In the genomic region with DNA sequence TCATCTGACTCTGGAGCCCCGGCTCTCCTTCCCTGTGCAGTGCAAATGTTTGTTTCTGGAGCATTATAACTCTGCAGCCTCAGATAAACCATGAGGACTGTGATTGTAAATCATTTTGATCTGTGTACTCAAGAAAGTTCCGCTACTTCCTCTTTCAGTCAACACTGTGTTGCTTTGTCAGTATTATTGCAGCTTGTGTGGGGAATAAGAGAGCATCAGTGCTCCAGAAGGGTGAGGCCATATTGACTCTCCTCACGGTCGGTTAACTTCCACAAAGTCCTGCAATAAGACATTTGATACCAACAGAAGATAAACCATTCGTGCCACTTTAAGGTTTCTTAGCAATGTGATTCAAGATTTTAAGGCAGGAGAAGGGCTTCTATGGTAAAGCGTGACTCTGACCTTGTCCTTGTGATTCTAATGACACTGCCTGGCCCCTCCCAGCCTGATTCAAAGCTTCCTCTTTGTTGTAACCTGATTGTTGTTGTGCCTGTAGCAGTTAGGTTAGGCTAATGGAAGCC, we compare ENCODE assay signal across 12 mouse cellular contexts.
DNase-seq lines count a peak whose midpoint lies in the region; ATAC-seq and TF ChIP-seq lines count a peak whose summit lies in the region.
"Had no signal": no experiment of that assay in that cellular context is flagged by ENCODE, and none has a peak within 500 bp of the region (broad histone marks: within the 10 kb centered on the region; RNA-seq: fewer than 3 reads in every experiment).

No protein-coding gene starts in this region.

- no peak for TF ChIP-seq CTCF in CH12.LX (conservative IDR thresholded peaks at IDR 0.05 in 1 of 2, IDR thresholded peaks at IDR 0.05 in 1 of 2; ENCODE audit: low read depth in 2 of 2, low read length in 2 of 2)

- H3K36me3 ChIP-seq in CH12.LX (replicated peaks in 1 of 2; ENCODE audit: control insufficient read depth in 1 of 2, insufficient read depth in 1 of 2, low read length in 1 of 2) (peaks cover 78 to 97% of the 10 kb centered on the region in 2 experiments), macrophage (ENCODE audit: inconsistent target) (peaks cover 44% of the 10 kb centered on the region)
- no peaks in the 10 kb centered on the region for H3K36me3 ChIP-seq in intestine, embryonic 16.5 days (ENCODE audit: control insufficient read depth, insufficient read depth, low read length)
- H3K36me3 ChIP-seq in neural tube, embryonic 15.5 days = no peaks in the 10 kb centered on the region
- H3K36me3 ChIP-seq: limb, embryonic 10.5 days had no signal

- WGBS in intestine, embryonic 16.5 days = 22% methylated on average over 6 of the region's 6 CpGs
- 15% methylated on average over 6 of the region's 6 CpGs for WGBS in macrophage (ENCODE audit: missing documents)
- 58% methylated on average over 6 of the region's 6 CpGs for WGBS in neural tube, embryonic 15.5 days

- peak; percentile 90 for DNase-seq in A20 (ENCODE audit: low read depth, low spot score)
- no peak for DNase-seq in CH12.LX (ENCODE audit: extremely low read depth)
- no peak for DNase-seq in gastrocnemius, postnatal 4 days (ENCODE audit: low spot score in 2 of 2)
- DNase-seq in adipocyte (ENCODE audit: low spot score) = no peak
- DNase-seq: cerebellum, adult 11-12 months; gastrocnemius, postnatal 25 days; retina, postnatal 1 day had no signal

- H3K27ac ChIP-seq in CH12.LX (ENCODE audit: insufficient read depth, low read depth) (peak overlapping the region; percentile 24; the same call in 1 of the 2 replicates), macrophage (peak overlapping the region; percentile 60)
- H3K27ac ChIP-seq in intestine, embryonic 16.5 days (ENCODE audit: low read length) = peak overlapping the region; percentile 77
- H3K27ac ChIP-seq in neural tube, embryonic 15.5 days (replicated peaks) = no peak overlapping the region
- H3K27ac ChIP-seq: hindbrain, embryonic 14.5 days; limb, embryonic 10.5 days had no signal

- no peaks in the 10 kb centered on the region for H3K27me3 ChIP-seq in CH12.LX (replicated peaks)
- no peaks in the 10 kb centered on the region for H3K27me3 ChIP-seq in intestine, embryonic 16.5 days (replicated peaks; ENCODE audit: control insufficient read depth, insufficient read depth, low read length)
- H3K27me3 ChIP-seq in neural tube, embryonic 15.5 days (replicated peaks) = no peaks in the 10 kb centered on the region

- peaks cover 2 to 48% of the 10 kb centered on the region in 2 experiments; a peak in 2 of 4 replicates for H3K4me1 ChIP-seq in CH12.LX (ENCODE audit: control insufficient read depth in 1 of 2, insufficient read depth in 2 of 2)
- peaks cover 13% of the 10 kb centered on the region for H3K4me1 ChIP-seq in intestine, embryonic 16.5 days (ENCODE audit: control insufficient read depth, insufficient read depth, low read length)
- H3K4me1 ChIP-seq in neural tube, embryonic 15.5 days = peaks cover 5% of the 10 kb centered on the region

- no peaks in the 10 kb centered on the region for H3K9me3 ChIP-seq in CH12.LX (replicated peaks; ENCODE audit: low read length)
- H3K9me3 ChIP-seq in intestine, embryonic 16.5 days (ENCODE audit: control insufficient read depth, low read length) = no peaks in the 10 kb centered on the region
- H3K9me3 ChIP-seq in neural tube, embryonic 15.5 days (replicated peaks) = no peaks in the 10 kb centered on the region
- H3K9me3 ChIP-seq: limb, embryonic 10.5 days had no signal

- no peak for TF ChIP-seq EP300 in CH12.LX (IDR thresholded peaks at IDR 0.05; ENCODE audit: low read length)

- no peak overlapping the region for H3K9ac ChIP-seq in CH12.LX (ENCODE audit: insufficient read depth, low read depth)
- no peak overlapping the region for H3K9ac ChIP-seq in intestine, embryonic 16.5 days (ENCODE audit: low read depth, low read length)
- H3K9ac ChIP-seq in neural tube, embryonic 15.5 days (replicated peaks) = no peak overlapping the region
- H3K9ac ChIP-seq: hindbrain, embryonic 14.5 days had no signal

- TF ChIP-seq RAD21 in CH12.LX (IDR thresholded peaks at IDR 0.05; ENCODE audit: low read depth, low read length) = no peak

- TF ChIP-seq POLR2A in CH12.LX (IDR thresholded peaks at IDR 0.05; ENCODE audit: low read depth, low read length) = no peak

- dilution Hi-C loops in CH12.LX (cut with MboI; ENCODE audit: extremely low pct_ligation_motif_present, extremely low pct_unique_long_range_greater_than_20kb, low sequenced_read_pairs) = no loop called here

- H3K4me3 ChIP-seq in CH12.LX (replicated peaks in 1 of 3; ENCODE audit: low read depth in 2 of 3, low read length in 2 of 3, poor library complexity in 1 of 3) (no peak overlapping the region), macrophage (ENCODE audit: inconsistent target) (no peak overlapping the region)
- no peak overlapping the region for H3K4me3 ChIP-seq in intestine, embryonic 16.5 days (ENCODE audit: low read length)
- H3K4me3 ChIP-seq in neural tube, embryonic 15.5 days (replicated peaks) = no peak overlapping the region
- H3K4me3 ChIP-seq: limb, embryonic 10.5 days had no signal

- peak; percentile 96 for ATAC-seq in intestine, embryonic 16.5 days
- no peak for ATAC-seq in neural tube, embryonic 15.5 days (ENCODE audit: low FRiP score)

- no peaks in the 10 kb centered on the region for H3K79me2 ChIP-seq in CH12.LX (replicated peaks; ENCODE audit: control insufficient read depth, extremely low read depth, insufficient read depth, poor library complexity, severe bottlenecking)
- no peaks in the 10 kb centered on the region for H3K79me2 ChIP-seq in macrophage (ENCODE audit: inconsistent target)

- in situ Hi-C loops in CH12.LX (cut with MboI; ENCODE audit: low pct_ligation_motif_present, low pct_unique_long_range_greater_than_20kb, low sequenced_read_pairs) = no loop called here

- no peak overlapping the region for H3K4me2 ChIP-seq in CH12.LX (ENCODE audit: insufficient read depth, low read depth, poor library complexity, severe bottlenecking)
- no peak overlapping the region for H3K4me2 ChIP-seq in intestine, embryonic 16.5 days (ENCODE audit: low read depth, low read length)
- H3K4me2 ChIP-seq in neural tube, embryonic 15.5 days = no peak overlapping the region
- H3K4me2 ChIP-seq: hindbrain, embryonic 14.5 days had no signal

TF ChIP-seq in CH12.LX, 34 proteins besides CTCF, POLR2A, EP300 and RAD21:
- no peak for TF ChIP-seq MXI1 (IDR thresholded peaks at IDR 0.05; ENCODE audit: low read depth, low read length)
- TF ChIP-seq TCF12 (IDR thresholded peaks at IDR 0.05; ENCODE audit: low read depth, low read length) = no peak
TF ChIP-seq in CH12.LX: peak in this region for 0.
